Mouse (Mus musculus) forebrain, embryonic 14.5 days (tissue): ENCODE results near the gene Pdcd1lg2. TPM values are rescaled to one million over a fixed set of nuclear protein-coding genes. Genes with fewer than 3 reads are reported as not detected.

Experiments
- ATAC-seq: fragments of 200-750 bp; cut with Nextera tagmentation; 2 replicates; pipeline ENCODE4 v1.8.0; 2017; ENCODE audit warnings: mild to moderate bottlenecking, moderate library complexity
- DNase-seq: peaks from one replicate; pipeline ENCODE4 v3.0.0-alpha.2; 2015; ENCODE audit warnings: low spot score
- H3K27ac ChIP-seq: fragments of 300-500 bp; sonication (generic); 2 replicates; pipeline ENCODE4 v1.5.1; 2014; ENCODE audit warnings: low read depth, mild to moderate bottlenecking, control low read depth, low read length, moderate library complexity
- H3K27me3 ChIP-seq: fragments of 300-500 bp; sonication (generic); replicated peaks from 2 replicates; pipeline ENCODE4 v1.6.1; 2014; ENCODE audit warnings: low read length, control low read depth, mixed read lengths; ENCODE audit not compliant: control insufficient read depth, insufficient read depth
- H3K36me3 ChIP-seq: fragments of 300-500 bp; sonication (generic); 2 replicates; pipeline ENCODE4 v1.6.1; 2014; ENCODE audit warnings: low read length, control low read depth; ENCODE audit not compliant: control insufficient read depth, insufficient read depth
- H3K4me1 ChIP-seq: fragments of 300-500 bp; sonication (generic); 2 replicates; pipeline ENCODE4 v1.6.1; 2014; ENCODE audit warnings: antibody characterized with exemption, low read length, control low read depth; ENCODE audit not compliant: control insufficient read depth, insufficient read depth
- H3K4me2 ChIP-seq: fragments of 300-500 bp; sonication (generic); 2 replicates; pipeline ENCODE4 v1.6.1; 2014; ENCODE audit warnings: mild to moderate bottlenecking, control low read depth, low read length
- H3K4me3 ChIP-seq: fragments of 300-500 bp; sonication (generic); 2 replicates; pipeline ENCODE4 v1.5.1; 2014; ENCODE audit warnings: low read depth, low read length, control low read depth
- H3K9ac ChIP-seq: fragments of 300-500 bp; sonication (generic); 2 replicates; pipeline ENCODE4 v1.6.1; 2014; ENCODE audit warnings: mild to moderate bottlenecking, low read length, control low read depth, moderate library complexity
- H3K9me3 ChIP-seq: fragments of 300-500 bp; sonication (generic); replicated peaks from 2 replicates; pipeline ENCODE4 v1.6.1; 2016; ENCODE audit warnings: low read length, control low read depth, mixed read lengths; ENCODE audit not compliant: control insufficient read depth
- WGBS: fragments of 180-500 bp; shearing (Covaris S2); extraction: QIAGEN DNeasy Blood & Tissue Kit; methylation state at CpG from one replicate; pipeline ENCODE4 v1.1.7; 2014; 5-methylcytosine and 5-hydroxymethylcytosine counted together
- polyA plus RNA-seq: library from polyadenylated mRNA; unstranded; fragments of >200 nt; fragmentation: Nextera tagmentation; extraction: Ambion mirVana; gene quantifications from 2 replicates; pipeline ENCODE4 v1.2.1, GENCODE M21; 2014

The Pdcd1lg2 gene
- polyA plus RNA-seq, 1 experiment from 2014 or later: not detected

DNA sequence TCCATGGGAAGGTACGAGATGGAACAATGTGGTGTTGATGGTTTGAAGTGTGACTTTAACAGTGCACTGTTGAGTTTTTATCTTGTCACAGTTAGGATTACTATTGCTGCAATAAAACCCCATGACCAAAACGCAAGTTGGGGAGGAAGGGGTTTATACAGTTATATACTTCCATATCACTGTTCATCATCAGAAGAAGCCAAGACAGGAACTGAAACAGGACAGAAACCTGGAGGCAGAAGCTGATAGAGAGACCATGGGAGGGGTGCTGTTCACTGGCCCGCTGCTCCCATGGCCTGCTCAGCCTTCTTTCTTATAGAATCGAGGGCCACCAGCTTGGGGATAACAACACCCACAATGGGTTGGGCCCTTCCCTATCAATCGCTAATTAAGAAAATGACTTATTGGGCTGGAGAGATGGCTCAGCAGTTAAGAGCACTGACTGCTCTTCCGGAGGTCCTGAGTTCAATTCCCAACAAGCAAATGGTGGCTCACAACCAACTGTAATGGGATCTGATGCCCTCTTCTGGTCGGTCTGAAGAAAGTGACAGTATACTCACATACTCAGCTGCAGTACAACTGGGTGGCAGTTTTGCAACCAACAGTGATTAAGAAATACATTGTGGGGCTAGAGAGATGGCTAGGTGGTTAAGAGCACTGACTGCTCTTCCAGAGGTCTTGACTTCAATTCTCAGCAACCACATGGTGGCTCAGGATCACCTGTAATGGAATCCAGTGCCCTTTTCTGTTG, 53.1 kb downstream of the Pdcd1lg2 start:
- no peak for ATAC-seq
- Histone ChIP-seq H3K9ac (no peak overlapping the region), H3K36me3 (no peaks in the 10 kb centered on the region), H3K4me2 (no peak overlapping the region), H3K27ac (no peak overlapping the region), H3K4me3 (no peak overlapping the region), H3K27me3 (no peaks in the 10 kb centered on the region), H3K9me3 (no peaks in the 10 kb centered on the region), H3K4me1 (no peaks in the 10 kb centered on the region)
- no peak for DNase-seq
- WGBS: 93% methylated on average over 7 of the region's 7 CpGs

DNA sequence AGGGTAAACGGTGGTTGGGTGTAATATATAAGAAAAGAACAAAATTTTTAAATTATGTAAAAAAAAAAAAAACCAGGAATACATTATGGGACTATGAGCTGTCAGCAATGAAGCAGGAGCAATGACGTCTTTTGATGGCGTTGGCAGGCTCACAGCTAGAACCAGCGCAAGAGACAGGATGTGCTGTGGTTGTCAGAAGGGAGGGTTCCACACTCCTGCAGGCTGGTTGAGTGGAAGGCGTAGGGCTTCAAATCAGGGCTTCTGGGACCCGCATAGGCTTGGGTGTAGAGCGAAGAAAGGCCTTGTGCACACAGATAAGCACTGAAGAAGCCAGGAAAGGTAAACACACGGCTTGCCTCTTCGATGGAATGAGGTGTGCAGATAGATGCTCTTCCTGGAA, 56.1 kb downstream of the Pdcd1lg2 start:
- DNase-seq (no peak), ATAC-seq (no peak)
- Histone ChIP-seq H3K9ac (no peak overlapping the region), H3K27ac (no peak overlapping the region), H3K4me2 (no peak overlapping the region), H3K27me3 (no peaks in the 10 kb centered on the region), H3K4me1 (peaks cover 6% of the 10 kb centered on the region; the same call in 1 of the 2 replicates), H3K36me3 (no peaks in the 10 kb centered on the region), H3K9me3 (no peaks in the 10 kb centered on the region), H3K4me3 (no peak overlapping the region)
- 90% methylated on average over 9 of the region's 9 CpGs for WGBS

- no peaks in the 10 kb centered on the region for H3K36me3 ChIP-seq
- no peak for DNase-seq
- H3K9me3 ChIP-seq: no peaks in the 10 kb centered on the region
- 92% methylated on average over 10 of the region's 10 CpGs for WGBS
- H3K4me3 ChIP-seq: no peak overlapping the region
- H3K4me2 ChIP-seq: no peak overlapping the region
- H3K27ac ChIP-seq: no peak overlapping the region
- ATAC-seq: no peak
- peaks cover 6% of the 10 kb centered on the region; the same call in 1 of the 2 replicates for H3K4me1 ChIP-seq
- H3K9ac ChIP-seq: no peak overlapping the region
- H3K27me3 ChIP-seq: no peaks in the 10 kb centered on the region
These were observed 58.4 kb downstream of the Pdcd1lg2 start for GRCm38 (mm10) chr19:29468941-29469685.

DNA sequence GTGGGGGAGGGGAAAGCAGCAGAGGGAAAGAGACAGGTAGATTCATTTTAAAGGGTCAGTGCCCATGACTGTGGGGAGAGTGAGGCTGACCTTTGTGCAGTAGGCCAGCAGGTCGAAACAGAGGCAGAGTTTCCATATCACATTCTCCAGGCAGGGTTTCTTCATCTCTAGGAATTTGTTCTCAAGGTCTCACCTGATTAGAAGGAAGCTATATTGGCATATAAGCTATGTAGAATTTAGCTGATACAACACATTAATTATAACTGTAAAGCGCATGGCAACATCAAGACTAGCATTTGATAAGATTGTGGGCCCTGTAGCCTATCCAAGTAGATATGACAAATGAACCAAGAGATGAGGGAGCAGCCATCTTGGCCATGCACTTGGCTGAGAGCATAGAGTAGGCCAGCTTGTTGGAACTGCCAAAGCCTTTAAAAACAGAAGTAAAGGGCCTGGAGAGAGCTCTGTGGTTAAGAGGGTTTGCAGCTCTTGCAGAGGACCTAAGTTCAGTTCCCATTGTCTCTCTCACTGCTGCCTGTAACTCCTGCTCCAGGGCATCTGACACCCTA, 59.1 kb downstream of the Pdcd1lg2 start:
- H3K4me3 ChIP-seq: no peak overlapping the region
- ATAC-seq (no peak), DNase-seq (no peak)
- 87% methylated on average over 2 of the region's 2 CpGs for WGBS
- no peaks in the 10 kb centered on the region for H3K27me3 ChIP-seq
- H3K4me1 ChIP-seq: peaks cover 6% of the 10 kb centered on the region; the same call in 1 of the 2 replicates
- H3K4me2 ChIP-seq: no peak overlapping the region
- H3K36me3 ChIP-seq: no peaks in the 10 kb centered on the region
- H3K9ac ChIP-seq: no peak overlapping the region
- H3K27ac ChIP-seq: no peak overlapping the region
- no peaks in the 10 kb centered on the region for H3K9me3 ChIP-seq

- no peak overlapping the region for H3K4me3 ChIP-seq
- peak; percentile 64 for DNase-seq
- H3K36me3 ChIP-seq: no peaks in the 10 kb centered on the region
- H3K9me3 ChIP-seq: no peaks in the 10 kb centered on the region
- ATAC-seq: no peak
- WGBS: 15% methylated on average over 4 of the region's 4 CpGs
- H3K4me1 ChIP-seq: peaks cover 6% of the 10 kb centered on the region; the same call in 1 of the 2 replicates
- no peak overlapping the region for H3K27ac ChIP-seq
- H3K27me3 ChIP-seq: no peaks in the 10 kb centered on the region
- no peak overlapping the region for H3K9ac ChIP-seq
- H3K4me2 ChIP-seq: no peak overlapping the region
These were observed 59.9 kb downstream of the Pdcd1lg2 start for GRCm38 (mm10) chr19:29470652-29471051.

DNA sequence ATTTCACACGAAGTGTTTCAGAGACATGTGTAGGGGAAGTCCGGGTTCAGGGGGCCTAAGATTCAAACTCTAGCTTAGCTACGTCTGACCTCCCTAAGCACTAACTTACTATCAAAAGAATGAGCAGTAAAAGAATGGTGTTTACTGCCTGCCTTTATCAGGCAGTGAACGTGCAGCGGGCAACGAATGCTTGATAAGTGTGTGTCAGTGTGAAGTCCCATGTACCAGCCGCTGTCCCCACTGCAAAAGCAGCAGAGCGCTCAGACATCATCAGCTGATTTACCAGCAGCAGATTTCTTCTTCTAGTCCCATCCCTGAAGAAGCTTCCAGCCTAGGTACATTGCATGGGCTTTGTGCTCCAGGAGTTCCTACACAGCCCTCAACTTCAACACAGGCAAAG, 61.7 kb downstream of the Pdcd1lg2 start:
- H3K27ac ChIP-seq: no peak overlapping the region
- H3K27me3 ChIP-seq: no peaks in the 10 kb centered on the region
- ATAC-seq (no peak), DNase-seq (no peak)
- H3K36me3 ChIP-seq: no peaks in the 10 kb centered on the region
- 84% methylated on average over 8 of the region's 8 CpGs for WGBS
- no peak overlapping the region for H3K9ac ChIP-seq
- peaks cover 6% of the 10 kb centered on the region; the same call in 1 of the 2 replicates for H3K4me1 ChIP-seq
- H3K9me3 ChIP-seq: no peaks in the 10 kb centered on the region
- no peak overlapping the region for H3K4me2 ChIP-seq
- H3K4me3 ChIP-seq: no peak overlapping the region

- Histone ChIP-seq H3K36me3 (no peaks in the 10 kb centered on the region), H3K9ac (no peak overlapping the region), H3K4me3 (no peak overlapping the region), H3K9me3 (no peaks in the 10 kb centered on the region), H3K27ac (no peak overlapping the region), H3K4me1 (peaks cover 6% of the 10 kb centered on the region; the same call in 1 of the 2 replicates), H3K4me2 (no peak overlapping the region), H3K27me3 (no peaks in the 10 kb centered on the region)
- no peak for ATAC-seq
- 87% methylated on average over 5 of the region's 5 CpGs for WGBS
- DNase-seq: no peak
These were observed 62.2 kb downstream of the Pdcd1lg2 start for GRCm38 (mm10) chr19:29472946-29473345.

DNA sequence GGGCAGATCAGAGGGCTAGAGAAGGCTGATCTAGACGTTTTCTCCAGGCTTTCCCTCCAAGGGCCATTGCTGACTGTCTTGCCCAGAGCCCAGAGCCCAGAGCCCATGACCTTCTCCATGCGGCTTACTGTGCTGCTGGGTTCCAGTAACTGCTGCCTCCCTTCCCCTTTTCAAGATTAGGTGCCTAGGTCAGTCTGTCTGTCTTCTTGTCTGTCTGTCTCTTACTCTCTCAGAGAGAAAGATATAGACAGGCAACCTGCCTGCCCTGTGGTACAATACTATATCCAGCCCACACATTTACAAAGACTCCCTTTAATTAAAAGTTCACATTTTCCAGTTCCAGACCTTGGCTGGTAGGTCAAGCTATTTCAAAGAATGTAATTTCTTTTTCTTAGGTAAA, 64.1 kb downstream of the Pdcd1lg2 start:
- Histone ChIP-seq H3K36me3 (no peaks in the 10 kb centered on the region), H3K4me2 (no peak overlapping the region), H3K27me3 (no peaks in the 10 kb centered on the region), H3K9ac (no peak overlapping the region), H3K4me1 (peaks cover 6% of the 10 kb centered on the region; the same call in 1 of the 2 replicates), H3K9me3 (no peaks in the 10 kb centered on the region), H3K4me3 (no peak overlapping the region), H3K27ac (no peak overlapping the region)
- no peak for DNase-seq
- ATAC-seq: no peak
- whole genome bisulfite sequencing: 67% methylated on average over 2 of the region's 2 CpGs
